Mouse (Mus musculus) G1E (cell line): Measurements from ENCODE around the gene Wdr83. TPM values are rescaled to one million over a fixed set of nuclear protein-coding genes. Genes with fewer than 3 reads are reported as not detected.

Experiments
- ATAC-seq: 2 replicates; pipeline ENCODE4 v1.8.0; 2016; ENCODE audit warnings: mild to moderate bottlenecking; ENCODE audit not compliant: insufficient number of reproducible peaks, poor library complexity, low FRiP score, severe bottlenecking; ENCODE audit errors: extremely low read depth
- DNase-seq: peaks from one replicate; pipeline ENCODE4 v3.0.0; 2012; ENCODE audit warnings: low spot score
- H3K27me3 ChIP-seq: 2 replicates; pipeline ENCODE4 v1.6.1; 2012; ENCODE audit warnings: mild to moderate bottlenecking, low read length, inconsistent platforms; ENCODE audit not compliant: insufficient read depth
- H3K36me3 ChIP-seq: replicated peaks from 2 replicates; pipeline ENCODE3; 2012; ENCODE audit warnings: mild to moderate bottlenecking, inconsistent platforms
- H3K4me1 ChIP-seq: 2 replicates; pipeline ENCODE4 v1.6.1; 2012; ENCODE audit warnings: low read depth, low read length, inconsistent platforms, mixed read lengths; ENCODE audit not compliant: insufficient read depth
- H3K4me3 ChIP-seq: 2 replicates; pipeline ENCODE4 v1.5.1; 2012; ENCODE audit warnings: low read depth, mild to moderate bottlenecking, inconsistent platforms, low read length, moderate library complexity, mixed read lengths
- H3K9me3 ChIP-seq: replicated peaks from 2 replicates; pipeline ENCODE4 v1.6.1; 2012; ENCODE audit warnings: inconsistent platforms
- CTCF ChIP-seq: IDR thresholded peaks from 2 replicates; pipeline ENCODE4 v1.5.1; 2012; ENCODE audit warnings: low read depth, low read length, inconsistent platforms, mixed read lengths
- GATA1 ChIP-seq: IDR thresholded peaks from 2 replicates; pipeline ENCODE4 v1.6.1; 2012; ENCODE audit warnings: borderline replicate concordance, low read length, inconsistent platforms, mixed read lengths
- GATA2 ChIP-seq: IDR thresholded peaks from 2 replicates; pipeline ENCODE4 v1.6.1; 2012; ENCODE audit warnings: low read depth, low read length, inconsistent platforms, borderline replicate concordance
- POLR2AphosphoS5 ChIP-seq: IDR thresholded peaks from 2 replicates; pipeline ENCODE4 v1.6.1; 2012; ENCODE audit warnings: low read depth, low read length, inconsistent platforms; ENCODE audit not compliant: insufficient replicate concordance
- TAL1 ChIP-seq: conservative IDR thresholded peaks from 2 replicates; pipeline ENCODE4 v1.6.1; 2012; ENCODE audit warnings: low read depth, low read length, inconsistent platforms, mixed read lengths
- polyA plus RNA-seq: library from polyadenylated mRNA; stranded (reverse); fragments of >175 nt; gene quantifications from 2 replicates; pipeline ENCODE4 v1.2.3, GENCODE M21; 2012
- total RNA-seq, 2 experiments: library from RNA; stranded (forward) in 1 of 2; stranded (reverse) in 1 of 2; fragments of 200-1000 nt in 1 of 2; fragments of >200 nt in 1 of 2; fragmentation: Nextera tagmentation in 1 of 2; gene quantifications; 2 replicates each; pipeline ENCODE4 v1.2.3; 2014 to 2017

Gene Wdr83
- total and polyA plus RNA-seq, 3 experiments, result 22.4 to 38.9 (median 27.2) TPM

DNA sequence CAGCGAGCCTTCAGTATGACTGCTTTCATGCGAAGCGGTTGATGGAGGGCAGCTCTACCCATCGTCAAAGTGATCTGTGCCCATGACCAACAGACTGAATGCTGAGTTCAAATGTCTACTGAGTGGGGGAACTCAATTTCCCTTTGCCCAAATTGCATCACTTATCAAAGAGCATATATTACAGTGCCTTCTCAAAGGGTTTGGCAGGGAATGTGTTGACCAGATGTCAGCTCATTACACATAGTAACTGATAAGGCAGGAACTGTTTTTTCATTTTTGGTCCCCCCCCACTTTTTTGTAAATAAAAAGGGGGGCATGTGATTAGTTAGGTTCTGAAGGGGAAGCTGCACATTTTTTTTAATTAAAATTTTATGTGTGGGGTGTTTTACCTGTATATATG lies 18.5 kb downstream of the Wdr83 start:
- TF ChIP-seq POLR2AphosphoS5 (no peak), CTCF (no peak), TAL1 (no peak), GATA2 (no peak), GATA1 (no peak)
- ATAC-seq (no peak), DNase-seq (no peak)
- Histone ChIP-seq H3K36me3 (peaks cover 65% of the 10 kb centered on the region), H3K4me1 (peaks cover 29% of the 10 kb centered on the region), H3K27me3 (no peaks in the 10 kb centered on the region), H3K9me3 (no peaks in the 10 kb centered on the region), H3K4me3 (no peak overlapping the region)

- H3K4me3 ChIP-seq, result peak within 1 kb of the TSS; percentile 99
- H3K36me3 ChIP-seq, result peaks cover 65% of the 10 kb centered on the region
- TF ChIP-seq GATA2 (no peak), POLR2AphosphoS5 (peak; percentile 87), GATA1 (no peak)
- H3K27me3 ChIP-seq, result no peaks in the 10 kb centered on the region
- DNase-seq, result peak; percentile 86
- H3K9me3 ChIP-seq, result no peaks in the 10 kb centered on the region
- H3K4me1 ChIP-seq, result peaks cover 23% of the 10 kb centered on the region
- peak; percentile 75; the same call in 1 of the 2 replicates for ATAC-seq
These were observed 21.1 kb downstream of the Wdr83 start, which contains the start of gene Fbxw9 for GRCm38 (mm10) chr8:85059879-85060616. Gene Fbxw9 (plus strand): TSS chr8:85060055.

DNA sequence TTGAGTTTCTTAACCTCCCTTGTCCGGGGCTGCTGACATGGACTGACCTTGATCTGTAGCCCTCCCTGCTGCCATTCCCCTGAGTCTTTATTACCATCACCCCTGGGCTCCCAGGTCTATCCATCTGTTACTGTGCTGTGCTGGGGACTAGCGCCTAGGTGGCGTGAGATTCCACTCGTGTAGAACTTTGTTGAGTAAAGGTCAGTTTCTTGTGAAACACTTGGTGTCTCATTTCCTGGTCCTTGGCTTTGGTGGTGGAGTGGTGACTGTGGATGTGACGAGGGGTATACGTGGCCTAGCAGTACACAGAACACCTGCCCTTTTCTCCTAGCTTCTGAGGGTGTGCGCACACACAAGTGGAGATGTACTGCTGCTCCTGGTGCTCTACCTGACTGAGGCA lies 23.7 kb downstream of the Wdr83 start:
- Histone ChIP-seq H3K4me1 (peaks cover 28% of the 10 kb centered on the region), H3K27me3 (no peaks in the 10 kb centered on the region), H3K36me3 (peaks cover 73% of the 10 kb centered on the region), H3K9me3 (no peaks in the 10 kb centered on the region), H3K4me3 (no peak overlapping the region)
- TF ChIP-seq POLR2AphosphoS5 (no peak), CTCF (no peak), TAL1 (no peak), GATA1 (no peak), GATA2 (no peak)
- DNase-seq (no peak), ATAC-seq (no peak)

- no peak for DNase-seq
These were observed 37.5 kb downstream of the Wdr83 start for GRCm38 (mm10) chr8:85043619-85044018.

GRCm38 (mm10) chr8:85037681-85038531 lies 43.2 kb downstream of the Wdr83 start:
- H3K4me1 ChIP-seq, result peaks cover 59% of the 10 kb centered on the region

More at GRCm38 (mm10) chr8:85043619-85044018, 37.5 kb downstream of the Wdr83 start:
- no peaks in the 10 kb centered on the region for H3K27me3 ChIP-seq
- H3K9me3 ChIP-seq, result no peaks in the 10 kb centered on the region
- no peak overlapping the region for H3K4me3 ChIP-seq
- TF ChIP-seq TAL1 (no peak), GATA2 (no peak), GATA1 (no peak), CTCF (no peak), POLR2AphosphoS5 (no peak)
- H3K4me1 ChIP-seq, result peaks cover 69% of the 10 kb centered on the region
- H3K36me3 ChIP-seq, result peaks cover 94% of the 10 kb centered on the region
- ATAC-seq, result no peak

DNA sequence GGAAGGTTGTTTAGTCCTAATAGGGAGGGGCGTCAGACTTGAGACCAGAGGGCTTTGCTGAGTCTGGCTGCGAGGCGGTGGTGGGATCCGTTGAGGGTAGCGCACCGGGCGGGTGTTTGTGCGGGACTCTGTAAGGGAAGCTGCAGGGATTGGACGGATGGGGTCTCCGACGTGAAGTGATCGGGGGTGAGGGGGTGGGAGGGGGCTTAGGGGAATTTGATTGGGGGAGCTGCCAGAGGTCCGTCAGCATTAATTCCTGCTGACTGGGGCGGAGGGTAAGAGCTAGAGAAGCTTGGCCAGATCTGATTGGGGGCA lies 43.8 kb downstream of the Wdr83 start:
- TF ChIP-seq POLR2AphosphoS5 (no peak), TAL1 (no peak), GATA2 (no peak), GATA1 (no peak), CTCF (no peak)
- ATAC-seq, result 0 out of 2 replicates have a peak, but pooled peaks have one; percentile 7
- Histone ChIP-seq H3K4me1 (peaks cover 59% of the 10 kb centered on the region), H3K4me3 (peak overlapping the region; percentile 90), H3K36me3 (peaks cover 62% of the 10 kb centered on the region), H3K9me3 (no peaks in the 10 kb centered on the region), H3K27me3 (no peaks in the 10 kb centered on the region)
- DNase-seq, result peak; percentile 59

More at GRCm38 (mm10) chr8:85037681-85038531, 43.2 kb downstream of the Wdr83 start:
- H3K27me3 ChIP-seq, result no peaks in the 10 kb centered on the region
- H3K36me3 ChIP-seq, result peaks cover 61% of the 10 kb centered on the region
- H3K9me3 ChIP-seq, result no peaks in the 10 kb centered on the region
- TF ChIP-seq GATA1, result no peak
- TF ChIP-seq TAL1, result no peak
- peak; percentile 64 for DNase-seq
- peak overlapping the region; percentile 90 for H3K4me3 ChIP-seq
- ATAC-seq, result no peak
